In the genomic region with DNA sequence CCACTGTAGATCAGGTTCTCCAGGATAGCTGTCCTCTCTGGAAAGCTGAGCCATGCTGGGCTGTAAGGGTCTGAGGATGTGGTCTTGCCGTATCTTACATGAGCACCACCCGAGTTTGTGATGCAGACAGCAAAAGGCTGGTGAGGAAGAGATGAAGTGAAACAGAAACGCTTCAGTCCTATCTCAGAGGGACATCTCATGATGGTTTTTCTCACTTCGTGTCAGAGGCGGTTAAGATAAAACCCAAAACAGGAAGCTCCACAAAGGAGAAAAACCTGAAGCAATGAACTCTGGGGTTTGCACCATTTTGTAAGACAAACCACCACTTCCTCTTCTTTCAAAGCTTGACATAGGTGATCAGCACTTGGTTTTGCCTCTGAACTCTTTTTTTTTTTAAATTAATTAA, we compare ENCODE assay signal across 11 mouse cellular contexts. TPM values are rescaled to one million over a fixed set of nuclear protein-coding genes. Genes with fewer than 3 reads are reported as not detected.
DNase-seq lines count a peak whose midpoint lies in the region; ATAC-seq and TF ChIP-seq lines count a peak whose summit lies in the region.
"Had no signal": no experiment of that assay in that cellular context is flagged by ENCODE, and none has a peak within 500 bp of the region (broad histone marks: within the 10 kb centered on the region; RNA-seq: fewer than 3 reads in every experiment).

No protein-coding gene starts in this region.

- H3K4me3 ChIP-seq in thymus, adult 2 months (ENCODE audit: control insufficient read depth, insufficient read depth, low read length), result no peak overlapping the region
- no peak overlapping the region for H3K4me3 ChIP-seq in hindbrain, embryonic 10.5 days
- H3K4me3 ChIP-seq in midbrain, embryonic 10.5 days, result no peak overlapping the region
- H3K4me3 ChIP-seq: layer of hippocampus, adult 2 months had no signal

- H3K27ac ChIP-seq in thymus, adult 2 months (ENCODE audit: control insufficient read depth, insufficient read depth, low read length), result peak overlapping the region; percentile 71
- H3K27ac ChIP-seq in hindbrain, embryonic 10.5 days, result no peak overlapping the region
- no peak overlapping the region for H3K27ac ChIP-seq in midbrain, embryonic 10.5 days (replicated peaks)
- H3K27ac ChIP-seq: layer of hippocampus, adult 2 months had no signal

- no peaks in the 10 kb centered on the region; the same call in 1 of the 2 replicates for H3K27me3 ChIP-seq in thymus, adult 2 months (ENCODE audit: control insufficient read depth, insufficient read depth, low read length)
- no peaks in the 10 kb centered on the region for H3K27me3 ChIP-seq in hindbrain, embryonic 10.5 days (ENCODE audit: insufficient read depth, poor library complexity, severe bottlenecking)
- H3K27me3 ChIP-seq in midbrain, embryonic 10.5 days (ENCODE audit: low read depth, poor library complexity, severe bottlenecking), result no peaks in the 10 kb centered on the region

- H3K36me3 ChIP-seq in thymus, adult 2 months (ENCODE audit: control insufficient read depth, insufficient read depth, low read length), result no peaks in the 10 kb centered on the region
- no peaks in the 10 kb centered on the region for H3K36me3 ChIP-seq in hindbrain, embryonic 10.5 days
- H3K36me3 ChIP-seq in midbrain, embryonic 10.5 days, result no peaks in the 10 kb centered on the region

- 4% methylated on average over 5 of the region's 5 CpGs for WGBS in thymus, adult 2 months
- 91% methylated on average over 5 of the region's 5 CpGs for WGBS in hindbrain, embryonic 10.5 days
- 85% methylated on average over 5 of the region's 5 CpGs for WGBS in midbrain, embryonic 10.5 days

- peak; percentile 15 to 60 for DNase-seq in heart, adult 9 months (ENCODE audit: low spot score in 2 of 2)
- DNase-seq in heart, postnatal 25 days (ENCODE audit: low spot score), result no peak
- peak; percentile 73 for DNase-seq in c-Kit-positive CD71-negative TER-119-negative erythroid progenitor cells, embryonic 14.5 days (ENCODE audit: low read depth)
- DNase-seq in thymus, adult 2 months, result peak; percentile 58
- DNase-seq in hindbrain, embryonic 10.5 days (ENCODE audit: low spot score), result no peak
- no peak for DNase-seq in urinary bladder, postnatal 10 days (ENCODE audit: low spot score)
- no peak for DNase-seq in midbrain, embryonic 10.5 days (ENCODE audit: low spot score)
- DNase-seq: adrenal gland, adult 2 months had no signal

- TF ChIP-seq CTCF in thymus, adult 2 months (IDR thresholded peaks at IDR 0.05; ENCODE audit: borderline replicate concordance, control insufficient read depth, extremely low read depth, insufficient read depth, low read length, poor library complexity), result no peak

- H3K4me1 ChIP-seq in thymus, adult 2 months (replicated peaks; ENCODE audit: control insufficient read depth, insufficient read depth, low read length), result peaks cover 20% of the 10 kb centered on the region
- H3K4me1 ChIP-seq in hindbrain, embryonic 10.5 days (replicated peaks), result no peaks in the 10 kb centered on the region
- no peaks in the 10 kb centered on the region for H3K4me1 ChIP-seq in midbrain, embryonic 10.5 days

- no peaks in the 10 kb centered on the region for H3K9me3 ChIP-seq in hindbrain, embryonic 10.5 days
- H3K9me3 ChIP-seq in midbrain, embryonic 10.5 days (replicated peaks), result no peaks in the 10 kb centered on the region

- intact Hi-C loops in heart, postnatal 25 days (cut with DNase I), result no loop called here

- no peak for TF ChIP-seq POLR2A in thymus, adult 2 months (IDR thresholded peaks at IDR 0.05; ENCODE audit: control insufficient read depth, extremely low read depth, insufficient read depth, low read length, poor library complexity)

- ATAC-seq in megakaryocyte, adult 5-6 weeks (ENCODE audit: poor library complexity, severe bottlenecking), result peak; percentile 91

RNA-seq across cellular contexts. Expression of a gene that starts 13.2 kb away (rescaled TPM):
- 1 to 10 TPM; 3.0 to 3.6 TPM for total RNA-seq in heart, postnatal 25 days (2021)
- total RNA-seq in megakaryocyte, adult 5-6 weeks (2015), result 0.09 TPM in 1 of 2 replicates, not detected in the other
- 0.59 TPM in 1 of 2 replicates, not detected in the other for total RNA-seq in megakaryocyte, adult 5-6 weeks (2017)
- polyA plus RNA-seq in thymus, adult 2 months (2012; rRNA removed), result 0.05 TPM in 1 of 2 replicates, not detected in the other
- 0.68 and 1.3 TPM in 2 replicates for polyA plus RNA-seq in hindbrain, embryonic 10.5 days (2016; fragmentation: Nextera tagmentation; extraction: Ambion mirVana)
- 0.12 TPM in 1 of 2 replicates, not detected in the other for polyA plus RNA-seq in midbrain, embryonic 10.5 days (2016; fragmentation: Nextera tagmentation; extraction: Ambion mirVana)
- polyA plus RNA-seq: C2C12 had no signal

RNA-seq across cellular contexts. Expression of a gene that starts 13.5 kb away (rescaled TPM):
- 10 to 100 TPM; 15.4 to 16.4 TPM for total RNA-seq in heart, postnatal 25 days (2021)
- total RNA-seq in megakaryocyte, adult 5-6 weeks (2015), result 1.1 and 1.5 TPM in 2 replicates
- 2.4 and 6.1 TPM in 2 replicates for total RNA-seq in megakaryocyte, adult 5-6 weeks (2017)
- polyA plus RNA-seq in thymus, adult 2 months (2012; rRNA removed), result 1.7 and 1.8 TPM in 2 replicates
- polyA plus RNA-seq in hindbrain, embryonic 10.5 days (2016; fragmentation: Nextera tagmentation; extraction: Ambion mirVana), result 4.6 TPM in 2 replicates
- polyA plus RNA-seq in midbrain, embryonic 10.5 days (2016; fragmentation: Nextera tagmentation; extraction: Ambion mirVana), result 4.9 and 5.8 TPM in 2 replicates

RNA-seq across cellular contexts. Expression of a gene that starts 38.8 kb away (rescaled TPM):
- total RNA-seq in heart, postnatal 25 days (2021), result 10 to 100 TPM; 31.9 to 37.7 TPM
- 40.7 and 48.1 TPM in 2 replicates for total RNA-seq in megakaryocyte, adult 5-6 weeks (2015)
- 47.9 and 49.3 TPM in 2 replicates for total RNA-seq in megakaryocyte, adult 5-6 weeks (2017)
- polyA plus RNA-seq in thymus, adult 2 months (2012; rRNA removed), result 4.2 and 5.4 TPM in 2 replicates
- 2.2 and 2.3 TPM in 2 replicates for polyA plus RNA-seq in hindbrain, embryonic 10.5 days (2016; fragmentation: Nextera tagmentation; extraction: Ambion mirVana)
- 2.0 and 2.3 TPM in 2 replicates for polyA plus RNA-seq in midbrain, embryonic 10.5 days (2016; fragmentation: Nextera tagmentation; extraction: Ambion mirVana)

Comparison
In these comparisons a context has a peak if more than half of its experiments do, and no peak if none do; other contexts are left out.
1. DNase-seq: peak in heart, adult 9 months (2 of 2), c-Kit-positive CD71-negative TER-119-negative erythroid progenitor cells, embryonic 14.5 days (single experiment) and thymus, adult 2 months (single experiment); none in heart, postnatal 25 days (single experiment), hindbrain, embryonic 10.5 days (single experiment), urinary bladder, postnatal 10 days (single experiment) and midbrain, embryonic 10.5 days (single experiment).